Comparison of ENCODE assay signal across 8 mouse cellular contexts in the genomic region with DNA sequence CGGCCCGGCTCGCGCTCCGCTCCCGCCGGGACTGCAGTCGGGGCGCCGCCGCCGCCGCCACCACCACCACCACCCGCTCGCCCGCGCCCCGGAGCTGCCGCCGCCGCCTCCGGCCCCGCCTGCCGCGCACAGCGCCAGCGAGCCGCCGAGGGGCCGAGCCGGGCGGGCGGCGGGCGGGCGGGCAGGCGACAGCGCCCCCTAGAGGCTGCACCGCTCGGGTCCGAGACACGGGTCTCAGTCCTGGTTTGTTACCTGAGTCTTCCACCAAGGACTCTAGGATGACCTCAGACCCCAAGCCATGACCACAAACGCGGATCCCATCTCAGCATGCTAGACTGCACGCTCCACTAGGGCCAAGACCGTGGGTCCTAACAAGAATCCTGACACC. TPM values are rescaled to one million over a fixed set of nuclear protein-coding genes. Genes with fewer than 3 reads are reported as not detected.
A peak's percentile ranks its signal among the peaks of the same experiment; 100 is the strongest.
DNase-seq lines count a peak whose midpoint lies in the region; ATAC-seq and TF ChIP-seq lines count a peak whose summit lies in the region.

A gene (minus strand): TSS at position 33 of the 388 bp plus-strand sequence.

- H3K27ac ChIP-seq in embryonic facial prominence, embryonic 11.5 days (replicated peaks; ENCODE audit: low read depth, low read length) = peak within 1 kb of the TSS; percentile 62
- peak within 1 kb of the TSS; percentile 85 for H3K27ac ChIP-seq in limb, embryonic 14.5 days (replicated peaks; ENCODE audit: low read depth, low read length)
- peak within 1 kb of the TSS; percentile 88 for H3K27ac ChIP-seq in midbrain, embryonic 15.5 days
- peak within 1 kb of the TSS; percentile 99 for H3K27ac ChIP-seq in spleen, adult 2 months (ENCODE audit: insufficient read depth, low read length)

- peak; percentile 80 for TF ChIP-seq CTCF in spleen, adult 2 months (IDR thresholded peaks at IDR 0.05; ENCODE audit: extremely low read depth, insufficient read depth, insufficient read length, insufficient replicate concordance)

- peak within 1 kb of the TSS; percentile 96 for H3K9ac ChIP-seq in embryonic facial prominence, embryonic 11.5 days (replicated peaks; ENCODE audit: low read length)
- H3K9ac ChIP-seq in limb, embryonic 14.5 days (ENCODE audit: low read depth, low read length, severe bottlenecking) = peak within 1 kb of the TSS; percentile 92
- H3K9ac ChIP-seq in midbrain, embryonic 15.5 days = peak within 1 kb of the TSS; percentile 97

- peak; percentile 55; the same call in 1 of the 2 replicates for ATAC-seq in embryonic facial prominence, embryonic 11.5 days (replicated peaks; ENCODE audit: insufficient number of reproducible peaks, low FRiP score, low TSS enrichment, low read depth)
- ATAC-seq in limb, embryonic 14.5 days (ENCODE audit: low FRiP score, low read depth) = peak; percentile 79
- ATAC-seq in midbrain, embryonic 15.5 days (replicated peaks) = peak; percentile 78

- H3K4me2 ChIP-seq in embryonic facial prominence, embryonic 11.5 days (ENCODE audit: low read depth, low read length) = peak within 1 kb of the TSS; percentile 89
- H3K4me2 ChIP-seq in limb, embryonic 14.5 days (replicated peaks; ENCODE audit: low read depth, low read length, severe bottlenecking) = peak within 1 kb of the TSS; percentile 85
- H3K4me2 ChIP-seq in midbrain, embryonic 15.5 days = peak within 1 kb of the TSS; percentile 65

- peak; percentile 78 to 83 for DNase-seq in left cerebral cortex, adult 18-20 months (ENCODE audit: low spot score in 2 of 2)
- no peak for DNase-seq in left cerebral cortex, adult 11 months (ENCODE audit: low spot score)
- DNase-seq in embryonic facial prominence, embryonic 11.5 days (ENCODE audit: low spot score) = peak; percentile 87
- DNase-seq in heart, adult 18-20 months = peak; percentile 83 to 87
- peak; percentile 82 for DNase-seq in kidney, adult 18-20 months
- DNase-seq in limb, embryonic 14.5 days (ENCODE audit: low spot score) = peak; percentile 60
- DNase-seq in spleen, adult 2 months (ENCODE audit: low read depth in 1 of 2, low spot score in 2 of 2) = peak in 1 of 2 experiments; percentile 82

- TF ChIP-seq POLR2A in limb, embryonic 14.5 days (IDR thresholded peaks at IDR 0.05; ENCODE audit: borderline replicate concordance, extremely low read depth, insufficient read depth, insufficient read length) = no peak
- no peak for TF ChIP-seq POLR2A in spleen, adult 2 months (IDR thresholded peaks at IDR 0.05; ENCODE audit: low read depth, low read length)

- peaks cover 23% of the 10 kb centered on the region for H3K4me1 ChIP-seq in embryonic facial prominence, embryonic 11.5 days (ENCODE audit: control insufficient read depth, insufficient read depth, low read length)
- H3K4me1 ChIP-seq in limb, embryonic 14.5 days (ENCODE audit: control insufficient read depth, insufficient read depth, low read length) = peaks cover 45% of the 10 kb centered on the region
- H3K4me1 ChIP-seq in midbrain, embryonic 15.5 days = peaks cover 54% of the 10 kb centered on the region
- H3K4me1 ChIP-seq in spleen, adult 2 months (ENCODE audit: control insufficient read depth, insufficient read depth, insufficient read length) = peaks cover 22% of the 10 kb centered on the region; the same call in 1 of the 2 replicates

- no peaks in the 10 kb centered on the region for H3K9me3 ChIP-seq in embryonic facial prominence, embryonic 11.5 days (replicated peaks; ENCODE audit: control insufficient read depth, low read length)
- H3K9me3 ChIP-seq in limb, embryonic 14.5 days (ENCODE audit: control insufficient read depth, low read length) = no peaks in the 10 kb centered on the region
- no peaks in the 10 kb centered on the region for H3K9me3 ChIP-seq in midbrain, embryonic 15.5 days

- no peaks in the 10 kb centered on the region for H3K36me3 ChIP-seq in embryonic facial prominence, embryonic 11.5 days (replicated peaks; ENCODE audit: control insufficient read depth, insufficient read depth, low read depth, low read length)
- H3K36me3 ChIP-seq in limb, embryonic 14.5 days (ENCODE audit: control insufficient read depth, insufficient read depth, low read length) = no peaks in the 10 kb centered on the region
- no peaks in the 10 kb centered on the region for H3K36me3 ChIP-seq in midbrain, embryonic 15.5 days (replicated peaks)
- H3K36me3 ChIP-seq in spleen, adult 2 months (ENCODE audit: control insufficient read depth, insufficient read depth, low read length) = 0 out of 2 replicates have a peak, but pooled peaks cover 1% of the 10 kb centered on the region

- H3K4me3 ChIP-seq in embryonic facial prominence, embryonic 11.5 days (ENCODE audit: low read depth, low read length) = peak within 1 kb of the TSS; percentile 96
- H3K4me3 ChIP-seq in limb, embryonic 14.5 days (replicated peaks; ENCODE audit: low read length) = peak within 1 kb of the TSS; percentile 97
- peak within 1 kb of the TSS; percentile 100 for H3K4me3 ChIP-seq in midbrain, embryonic 15.5 days
- peak within 1 kb of the TSS; percentile 80 for H3K4me3 ChIP-seq in spleen, adult 2 months (ENCODE audit: extremely low read depth, insufficient read depth, insufficient read length)

- WGBS in embryonic facial prominence, embryonic 11.5 days = under 1% methylated on average over 31 of the region's 46 CpGs
- WGBS in limb, embryonic 14.5 days = under 1% methylated on average over 16 of the region's 46 CpGs
- WGBS in midbrain, embryonic 15.5 days = 0% methylated on average over 34 of the region's 46 CpGs
- WGBS in spleen, adult 2 months = 10% methylated on average over 45 of the region's 46 CpGs

- no peaks in the 10 kb centered on the region for H3K27me3 ChIP-seq in embryonic facial prominence, embryonic 11.5 days (ENCODE audit: control insufficient read depth, insufficient read depth, low read length)
- no peaks in the 10 kb centered on the region for H3K27me3 ChIP-seq in limb, embryonic 14.5 days (ENCODE audit: control insufficient read depth, insufficient read depth, low read length)
- H3K27me3 ChIP-seq in midbrain, embryonic 15.5 days (replicated peaks) = no peaks in the 10 kb centered on the region
- H3K27me3 ChIP-seq in spleen, adult 2 months (ENCODE audit: control insufficient read depth, insufficient read depth, low read length) = no peaks in the 10 kb centered on the region

RNA-seq across cellular contexts. Expression of the gene that starts here (rescaled TPM):
- 100 to 1,000 TPM; 224 to 230 TPM for total RNA-seq in left cerebral cortex, adult 18-20 months (2021)
- 13.5 and 18.9 TPM in 2 replicates for polyA plus RNA-seq in embryonic facial prominence, embryonic 11.5 days (2014; fragmentation: Nextera tagmentation; extraction: Ambion mirVana)
- total RNA-seq in heart, adult 18-20 months (2021) = 10 to 100 TPM; 45.9 to 54.9 TPM
- 83.6 and 92.1 TPM in 2 replicates for polyA plus RNA-seq in limb, embryonic 14.5 days (2012; rRNA removed)
- 22.3 and 22.9 TPM in 2 replicates for polyA plus RNA-seq in limb, embryonic 14.5 days (2014; fragmentation: Nextera tagmentation; extraction: Ambion mirVana)
- polyA plus RNA-seq in midbrain, embryonic 15.5 days (2015; fragmentation: Nextera tagmentation; extraction: Ambion mirVana) = 28.2 and 29.6 TPM in 2 replicates
- polyA plus RNA-seq in spleen, adult 2 months (2012; rRNA removed) = 301 and 394 TPM in 2 replicates

Comparison
In these comparisons a context has a peak if more than half of its experiments do, and no peak if none do; other contexts are left out.
1. RNA of the gene that starts here (total RNA-seq): 224 to 230 TPM in left cerebral cortex, adult 18-20 months; 45.9 to 54.9 TPM in heart, adult 18-20 months; every median in the first group is over 4 times any median in the second.
2. Peak in every context shown above with its lines, with median percentiles within 50 percentile points of each other: ATAC-seq, H3K27ac ChIP-seq, H3K4me2 ChIP-seq, H3K4me3 ChIP-seq and H3K9ac ChIP-seq.